Mouse (Mus musculus) forebrain, embryonic 14.5 days (tissue): ENCODE results near the gene Tjp2. TPM values are rescaled to one million over a fixed set of nuclear protein-coding genes. Genes with fewer than 3 reads are reported as not detected.
"Not testable (repeated sequence)": the region's sequence is repeated elsewhere in the genome, so short reads cannot be mapped to it uniquely, and the experiment has no call there.

Experiments used
- ATAC-seq: fragments of 200-750 bp; cut with Nextera tagmentation; 2 replicates; pipeline ENCODE4 v1.8.0; 2017; ENCODE audit warnings: mild to moderate bottlenecking, moderate library complexity
- DNase-seq: peaks from one replicate; pipeline ENCODE4 v3.0.0-alpha.2; 2015; ENCODE audit warnings: low spot score
- H3K27ac ChIP-seq: fragments of 300-500 bp; sonication (generic); 2 replicates; pipeline ENCODE4 v1.5.1; 2014; ENCODE audit warnings: low read depth, mild to moderate bottlenecking, control low read depth, low read length, moderate library complexity
- H3K27me3 ChIP-seq: fragments of 300-500 bp; sonication (generic); replicated peaks from 2 replicates; pipeline ENCODE4 v1.6.1; 2014; ENCODE audit warnings: low read length, control low read depth, mixed read lengths; ENCODE audit not compliant: control insufficient read depth, insufficient read depth
- H3K36me3 ChIP-seq: fragments of 300-500 bp; sonication (generic); 2 replicates; pipeline ENCODE4 v1.6.1; 2014; ENCODE audit warnings: low read length, control low read depth; ENCODE audit not compliant: control insufficient read depth, insufficient read depth
- H3K4me1 ChIP-seq: fragments of 300-500 bp; sonication (generic); 2 replicates; pipeline ENCODE4 v1.6.1; 2014; ENCODE audit warnings: antibody characterized with exemption, low read length, control low read depth; ENCODE audit not compliant: control insufficient read depth, insufficient read depth
- H3K4me2 ChIP-seq: fragments of 300-500 bp; sonication (generic); 2 replicates; pipeline ENCODE4 v1.6.1; 2014; ENCODE audit warnings: mild to moderate bottlenecking, control low read depth, low read length
- H3K4me3 ChIP-seq: fragments of 300-500 bp; sonication (generic); 2 replicates; pipeline ENCODE4 v1.5.1; 2014; ENCODE audit warnings: low read depth, low read length, control low read depth
- H3K9ac ChIP-seq: fragments of 300-500 bp; sonication (generic); 2 replicates; pipeline ENCODE4 v1.6.1; 2014; ENCODE audit warnings: mild to moderate bottlenecking, low read length, control low read depth, moderate library complexity
- H3K9me3 ChIP-seq: fragments of 300-500 bp; sonication (generic); replicated peaks from 2 replicates; pipeline ENCODE4 v1.6.1; 2016; ENCODE audit warnings: low read length, control low read depth, mixed read lengths; ENCODE audit not compliant: control insufficient read depth
- WGBS: fragments of 180-500 bp; shearing (Covaris S2); extraction: QIAGEN DNeasy Blood & Tissue Kit; methylation state at CpG from one replicate; pipeline ENCODE4 v1.1.7; 2014; 5-methylcytosine and 5-hydroxymethylcytosine counted together
- polyA plus RNA-seq: library from polyadenylated mRNA; unstranded; fragments of >200 nt; fragmentation: Nextera tagmentation; extraction: Ambion mirVana; gene quantifications from 2 replicates; pipeline ENCODE4 v1.2.1, GENCODE M21; 2014

Gene Tjp2
- polyA plus RNA-seq, 1 experiment from 2014 or later: 9.0 TPM

GRCm38 (mm10) chr19:24238011-24238410 lies 13.2 kb upstream of the Tjp2 start:
- H3K4me2 ChIP-seq: no peak overlapping the region
- H3K9ac ChIP-seq: no peak overlapping the region
- no peak for DNase-seq
- WGBS: 84% methylated on average over 4 of the region's 4 CpGs
- H3K27me3 ChIP-seq: no peaks in the 10 kb centered on the region
- no peak overlapping the region for H3K4me3 ChIP-seq
- H3K36me3 ChIP-seq: no peaks in the 10 kb centered on the region
- H3K4me1 ChIP-seq: no peaks in the 10 kb centered on the region
- no peak for ATAC-seq
- H3K9me3 ChIP-seq: no peaks in the 10 kb centered on the region
- no peak overlapping the region for H3K27ac ChIP-seq

DNA sequence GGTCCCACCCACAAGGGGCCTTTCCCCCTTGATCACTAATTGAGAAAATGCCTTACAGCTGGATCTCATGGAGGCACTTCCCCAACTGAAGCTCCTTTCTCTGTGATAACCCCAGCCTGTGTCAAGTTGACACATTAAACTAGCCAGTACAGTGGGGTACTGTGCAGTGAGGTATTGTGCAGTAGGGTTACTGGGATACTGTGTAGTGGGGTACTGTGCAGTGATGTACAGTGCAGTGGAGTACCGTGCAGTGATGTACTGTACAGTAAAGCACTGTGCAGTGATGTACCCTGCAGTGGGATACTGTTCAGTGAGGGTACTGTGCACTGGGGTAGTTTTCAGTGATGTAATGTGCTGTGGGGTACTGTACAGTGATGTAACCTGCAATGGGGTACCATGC lies 7.5 kb upstream of the Tjp2 start:
- not testable (repeated sequence) for ATAC-seq, H3K9me3 ChIP-seq, H3K27me3 ChIP-seq, H3K9ac ChIP-seq, DNase-seq, H3K4me3 ChIP-seq, H3K4me1 ChIP-seq, H3K27ac ChIP-seq, H3K36me3 ChIP-seq, H3K4me2 ChIP-seq
- WGBS: 94% methylated on average over 1 of the region's 1 CpGs

DNA sequence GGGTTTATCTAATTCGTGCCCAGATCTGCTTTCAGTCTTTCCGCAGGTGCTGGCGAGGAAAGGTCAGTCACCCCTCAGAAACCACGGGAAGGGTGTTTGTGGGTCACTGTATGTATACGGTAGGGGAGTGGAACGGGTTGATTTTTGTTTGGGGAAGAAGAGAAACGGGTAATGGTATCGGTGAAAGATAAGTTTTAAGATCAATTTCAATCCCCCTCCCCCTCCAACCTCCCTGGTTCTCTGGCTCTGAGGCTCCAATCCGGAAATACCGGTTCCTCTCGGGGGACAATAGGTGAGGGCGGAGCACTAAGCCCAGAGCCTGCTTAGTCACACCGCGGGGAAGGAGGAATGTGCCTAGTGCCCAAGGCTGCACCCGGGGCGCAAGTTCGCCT lies 471 bp upstream of the Tjp2 start:
- Histone ChIP-seq H3K27me3 (peaks cover 10% of the 10 kb centered on the region; the same call in 1 of the 2 replicates), H3K27ac (no peak overlapping the region), H3K36me3 (no peaks in the 10 kb centered on the region)

GRCm38 (mm10) chr19:24223851-24224251 lies 979 bp downstream of the Tjp2 start:
- H3K9me3 ChIP-seq: no peaks in the 10 kb centered on the region
- no peak overlapping the region for H3K27ac ChIP-seq
- 19% methylated on average over 11 of the region's 11 CpGs for WGBS
- H3K4me3 ChIP-seq: peak overlapping the region; percentile 37
- ATAC-seq: no peak
- H3K27me3 ChIP-seq: peaks cover 10% of the 10 kb centered on the region; the same call in 1 of the 2 replicates
- no peak overlapping the region for H3K9ac ChIP-seq
- peak overlapping the region; percentile 72 for H3K4me2 ChIP-seq
- peaks cover 11% of the 10 kb centered on the region; the same call in 1 of the 2 replicates for H3K4me1 ChIP-seq
- H3K36me3 ChIP-seq: no peaks in the 10 kb centered on the region
- DNase-seq: peak; percentile 44

More for the DNA sequence above, 471 bp upstream of the Tjp2 start:
- H3K4me3 ChIP-seq: peak overlapping the region; percentile 37
- H3K9me3 ChIP-seq: no peaks in the 10 kb centered on the region
- no peak overlapping the region for H3K9ac ChIP-seq
- H3K4me2 ChIP-seq: peak overlapping the region; percentile 72
- 1% methylated on average over 17 of the region's 17 CpGs for WGBS
- H3K4me1 ChIP-seq: peaks cover 11% of the 10 kb centered on the region; the same call in 1 of the 2 replicates
- ATAC-seq (no peak), DNase-seq (peak; percentile 28)

DNA sequence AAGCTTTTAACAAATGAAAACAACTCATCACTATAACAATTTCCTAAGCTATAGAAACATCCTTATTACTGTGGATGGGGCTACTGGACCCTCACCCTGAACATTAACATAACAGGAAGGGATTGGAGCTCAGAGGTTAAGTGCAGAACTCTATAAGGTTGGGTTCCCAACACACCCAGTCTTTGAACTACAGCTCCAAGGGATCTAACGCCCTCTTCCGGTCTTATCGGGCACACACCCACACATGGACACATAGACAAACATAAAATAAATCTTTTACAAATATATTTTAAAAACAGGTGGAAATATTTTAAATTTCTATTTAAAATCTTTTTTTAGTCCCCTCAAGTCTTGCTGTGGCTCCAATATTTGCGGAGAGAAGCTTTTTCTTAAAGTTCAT lies 3.4 kb downstream of the Tjp2 start:
- H3K4me2 ChIP-seq: no peak overlapping the region
- no peak overlapping the region for H3K9ac ChIP-seq
- H3K9me3 ChIP-seq: no peaks in the 10 kb centered on the region
- H3K36me3 ChIP-seq: no peaks in the 10 kb centered on the region
- H3K27me3 ChIP-seq: peaks cover 10% of the 10 kb centered on the region; the same call in 1 of the 2 replicates
- WGBS: 82% methylated on average over 4 of the region's 4 CpGs
- DNase-seq (no peak), ATAC-seq (no peak)
- H3K27ac ChIP-seq: no peak overlapping the region
- no peak overlapping the region for H3K4me3 ChIP-seq
- peaks cover 13% of the 10 kb centered on the region; the same call in 1 of the 2 replicates for H3K4me1 ChIP-seq

- Histone ChIP-seq H3K36me3 (no peaks in the 10 kb centered on the region), H3K4me1 (peaks cover 13% of the 10 kb centered on the region; the same call in 1 of the 2 replicates), H3K9me3 (no peaks in the 10 kb centered on the region), H3K27ac (no peak overlapping the region), H3K4me3 (no peak overlapping the region), H3K27me3 (peaks cover 8% of the 10 kb centered on the region; the same call in 1 of the 2 replicates), H3K4me2 (no peak overlapping the region), H3K9ac (no peak overlapping the region)
- DNase-seq (peak; percentile 27), ATAC-seq (no peak)
- WGBS: 9% methylated on average over 14 of the region's 14 CpGs
Observed at GRCm38 (mm10) chr19:24220795-24221445, 3.9 kb downstream of the Tjp2 start.

GRCm38 (mm10) chr19:24219011-24219410 lies 5.8 kb downstream of the Tjp2 start:
- no peak for DNase-seq
- Histone ChIP-seq H3K27ac (no peak overlapping the region), H3K4me3 (no peak overlapping the region)

GRCm38 (mm10) chr19:24218291-24218690 lies 6.5 kb downstream of the Tjp2 start:
- H3K27ac ChIP-seq: no peak overlapping the region
- WGBS: 45% methylated on average over 2 of the region's 2 CpGs
- H3K4me1 ChIP-seq: peaks cover 7% of the 10 kb centered on the region; the same call in 1 of the 2 replicates
- no peak overlapping the region for H3K4me3 ChIP-seq
- no peaks in the 10 kb centered on the region for H3K9me3 ChIP-seq
- no peaks in the 10 kb centered on the region for H3K27me3 ChIP-seq
- H3K4me2 ChIP-seq: no peak overlapping the region
- ATAC-seq (no peak), DNase-seq (no peak)
- H3K9ac ChIP-seq: no peak overlapping the region
- no peaks in the 10 kb centered on the region for H3K36me3 ChIP-seq

More at GRCm38 (mm10) chr19:24219011-24219410, 5.8 kb downstream of the Tjp2 start:
- WGBS: 69% methylated on average over 9 of the region's 9 CpGs
- Histone ChIP-seq H3K4me1 (peaks cover 7% of the 10 kb centered on the region; the same call in 1 of the 2 replicates), H3K9me3 (no peaks in the 10 kb centered on the region), H3K27me3 (0 out of 2 replicates have a peak, but pooled peaks cover 4% of the 10 kb centered on the region), H3K36me3 (no peaks in the 10 kb centered on the region), H3K9ac (no peak overlapping the region), H3K4me2 (no peak overlapping the region)
- no peak for ATAC-seq

DNA sequence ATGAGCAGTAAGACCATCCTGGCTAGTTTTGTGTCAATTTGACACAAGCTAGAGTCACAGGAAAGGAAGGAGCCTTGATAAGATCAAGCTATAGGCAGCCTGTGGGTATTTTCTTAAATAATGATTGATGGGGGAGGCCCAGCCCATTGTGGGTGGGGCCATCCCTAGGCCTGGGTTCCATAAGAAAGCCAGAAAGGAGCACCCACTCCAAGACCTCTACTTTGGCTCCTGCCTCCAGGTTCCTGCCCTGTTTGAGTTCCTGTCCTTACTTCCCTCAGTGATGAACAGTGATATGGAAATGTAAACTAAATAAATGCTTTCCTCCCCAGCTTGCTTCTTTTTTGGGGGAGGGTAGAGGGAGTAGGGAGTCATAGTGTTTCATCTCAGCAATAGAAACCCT lies 7.0 kb downstream of the Tjp2 start:
- peaks cover 7% of the 10 kb centered on the region; the same call in 1 of the 2 replicates for H3K4me1 ChIP-seq
- H3K36me3 ChIP-seq: no peaks in the 10 kb centered on the region
- ATAC-seq (no peak), DNase-seq (no peak)
- H3K9me3 ChIP-seq: no peaks in the 10 kb centered on the region
- no peak overlapping the region for H3K4me3 ChIP-seq
- H3K27ac ChIP-seq: no peak overlapping the region
- H3K4me2 ChIP-seq: no peak overlapping the region
- no peaks in the 10 kb centered on the region for H3K27me3 ChIP-seq
- no peak overlapping the region for H3K9ac ChIP-seq
